Mouse (Mus musculus): Measurements from ENCODE around the gene Slc34a2.

Gene Slc34a2

DNA sequence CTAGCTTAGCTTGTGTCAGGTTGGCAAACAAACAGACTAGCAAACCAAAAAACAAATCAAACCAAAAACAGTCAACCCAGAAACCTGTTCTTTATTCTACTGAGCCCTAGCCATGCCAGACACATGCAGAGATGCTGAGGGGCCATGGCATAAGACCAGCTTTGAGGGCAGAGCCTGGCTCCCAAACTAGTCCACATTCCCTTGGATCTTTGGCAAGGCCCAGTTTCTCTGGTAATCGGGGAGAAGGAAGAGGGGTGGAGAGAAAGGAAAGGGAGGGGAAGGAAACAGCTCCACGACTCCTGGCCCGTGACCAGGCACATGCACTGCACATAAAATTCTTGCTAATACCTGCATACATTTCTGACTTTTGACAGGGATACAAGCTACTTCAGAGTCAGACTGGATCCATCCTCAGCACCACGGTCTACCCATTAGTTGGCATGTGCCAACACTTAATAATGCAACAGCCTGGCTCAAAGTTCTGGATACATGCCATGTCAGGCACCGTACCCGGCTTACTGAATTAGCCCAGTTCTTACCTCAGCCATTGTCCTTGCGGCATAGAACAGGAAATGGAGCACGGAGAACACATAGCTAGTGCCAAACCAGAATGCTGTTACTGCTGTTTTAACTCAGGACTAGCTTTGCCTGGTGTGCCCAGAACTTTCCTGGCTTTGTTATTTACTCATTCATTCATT is 12.5 kb upstream of the Slc34a2 start:
- no peak for DNase-seq (ENCODE audit: extremely low spot score)

DNA sequence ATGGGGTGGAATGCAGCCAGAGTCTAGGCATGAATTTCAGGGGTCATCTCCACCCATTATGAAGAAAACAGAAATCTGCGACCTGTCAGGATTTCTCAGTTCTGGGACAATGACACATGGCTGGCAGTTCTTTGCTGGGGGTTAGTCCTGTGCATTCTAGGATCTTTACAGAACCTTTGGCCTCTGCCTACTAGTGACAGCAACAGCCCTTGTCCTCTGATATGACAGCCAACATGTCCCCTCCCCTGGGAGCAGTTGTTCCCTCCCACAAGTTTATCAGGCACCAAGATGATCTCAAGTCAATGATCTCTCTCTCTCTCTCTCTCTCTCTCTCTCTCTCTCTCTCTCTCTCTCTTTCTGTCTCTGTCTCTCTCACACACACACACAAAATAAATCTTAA is 6.5 kb upstream of the Slc34a2 start:
- no peak for DNase-seq (ENCODE audit: extremely low spot score)

DNA sequence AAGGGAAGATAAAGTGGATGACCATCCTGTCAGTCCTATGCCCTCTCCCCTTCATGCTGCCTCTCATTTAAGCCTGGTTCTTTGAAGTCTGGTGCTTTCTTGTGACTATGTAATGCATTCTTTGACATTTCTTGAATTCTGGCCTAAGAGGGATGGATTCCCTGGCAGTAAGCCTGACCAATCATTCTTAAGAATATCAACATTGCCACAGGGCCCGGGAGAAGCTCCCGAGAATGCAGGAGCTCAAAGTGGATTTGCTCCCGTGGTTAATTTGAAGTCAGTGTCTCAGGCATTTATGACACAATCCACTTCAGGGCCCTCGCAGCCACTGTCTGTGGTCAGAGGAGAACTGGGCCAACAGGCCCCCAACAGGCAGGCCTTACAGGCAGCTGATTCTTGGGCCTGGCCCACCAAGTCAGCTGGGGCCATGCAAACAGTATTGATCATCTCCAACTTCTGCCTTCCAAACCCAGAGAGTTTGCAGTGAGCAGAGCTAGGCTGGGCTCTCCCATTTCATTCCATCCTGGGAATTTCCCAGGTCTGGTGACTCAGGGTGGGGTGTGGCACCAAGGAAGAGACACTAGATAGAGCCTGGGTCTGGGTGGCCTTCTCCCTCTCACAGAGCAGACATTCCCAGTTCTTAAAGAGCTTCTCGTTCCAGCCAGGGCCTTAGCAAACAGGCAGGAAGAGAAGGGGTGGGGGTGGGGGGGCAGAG is 4.3 kb downstream of the Slc34a2 start:
- DNase-seq (ENCODE audit: extremely low spot score), result no peak

DNA sequence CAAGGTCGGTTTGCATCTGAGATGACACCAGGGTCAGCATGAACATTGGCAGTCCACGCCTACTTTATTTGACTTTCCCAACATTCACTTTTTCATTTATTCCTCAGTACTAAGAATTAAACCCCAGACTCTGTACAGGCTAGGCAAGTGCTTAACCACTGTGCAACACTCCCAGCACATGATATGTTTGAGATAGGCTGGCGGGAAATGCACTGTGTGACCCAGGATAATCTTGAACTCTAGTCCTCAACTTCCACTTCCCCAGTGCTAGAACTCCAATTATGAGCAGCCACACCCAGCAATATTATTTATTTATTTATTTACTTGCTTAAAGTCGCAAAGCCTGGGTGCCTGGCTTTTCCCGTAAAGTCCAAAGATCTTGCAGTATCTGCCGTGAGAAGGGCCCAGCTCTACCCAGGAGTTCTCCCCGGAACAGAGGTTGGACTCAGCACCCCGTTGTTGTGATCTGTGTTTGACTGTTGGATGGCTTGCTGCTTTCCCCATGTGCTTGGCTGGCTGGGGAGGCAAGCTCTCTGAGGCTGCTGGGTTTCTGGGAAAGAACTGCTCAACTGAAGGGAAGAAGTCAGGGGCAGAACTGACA is 5.0 kb downstream of the Slc34a2 start:
- DNase-seq (ENCODE audit: extremely low spot score), result no peak

DNA sequence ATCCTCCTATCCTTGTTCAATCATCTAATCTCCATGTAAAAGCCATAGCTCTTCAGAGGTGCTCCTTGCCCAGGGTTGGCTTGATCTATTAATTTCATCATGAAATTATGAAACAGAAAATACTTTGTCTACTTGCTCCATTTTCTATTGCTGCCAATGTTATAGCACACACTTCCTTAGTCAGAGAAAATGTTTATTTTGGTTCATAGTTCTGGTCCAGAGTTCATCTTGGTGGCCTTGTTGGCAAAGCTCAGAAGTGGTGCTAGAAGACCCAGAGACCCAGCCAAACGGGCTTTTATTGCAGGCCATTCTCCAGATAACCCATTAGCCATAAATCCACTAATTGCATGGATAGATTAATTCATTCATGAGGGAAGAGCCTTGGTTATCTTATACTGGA is 5.8 kb downstream of the Slc34a2 start:
- no peak for DNase-seq (ENCODE audit: extremely low spot score)

DNA sequence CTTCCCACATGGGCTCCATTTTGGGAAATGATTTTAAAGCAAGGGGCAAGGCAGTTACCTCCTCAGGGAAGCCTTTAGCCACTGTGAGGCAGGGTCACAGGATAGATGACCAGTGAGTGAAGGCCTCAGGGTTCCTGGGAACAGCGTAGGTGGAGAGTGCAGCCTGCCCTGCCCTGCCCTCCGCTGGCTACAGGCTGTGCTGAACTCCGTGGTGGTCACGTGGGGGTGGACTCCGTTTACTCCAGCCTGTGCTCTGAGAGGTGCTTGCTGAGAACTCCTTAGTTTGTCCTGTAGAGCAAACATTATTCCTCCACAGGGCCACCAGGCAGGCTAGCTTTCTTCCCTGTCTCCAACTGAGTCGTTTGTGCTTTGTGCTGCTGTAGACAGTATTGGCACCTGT is 10.1 kb downstream of the Slc34a2 start:
- peak; percentile 28 for DNase-seq (ENCODE audit: extremely low spot score)

DNA sequence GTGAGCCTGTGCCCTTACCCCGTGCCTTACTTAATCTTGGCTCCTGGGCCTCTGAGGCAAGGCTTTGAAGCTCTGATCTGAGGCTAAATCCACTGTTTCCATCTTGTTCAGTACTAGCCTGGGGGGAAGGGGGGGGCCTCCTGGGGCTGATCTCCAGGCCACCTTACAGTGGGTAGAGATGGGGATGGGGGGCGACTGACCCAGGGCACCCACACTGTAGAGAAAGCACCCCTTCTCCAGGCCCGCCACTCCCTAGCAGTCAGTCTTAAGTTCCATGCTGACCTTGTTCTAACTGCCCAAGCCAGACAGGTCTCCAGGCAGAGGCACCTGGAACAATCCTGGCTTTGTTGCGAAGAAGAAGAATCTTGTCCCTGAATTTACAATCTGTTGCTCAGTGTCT is 10.7 kb downstream of the Slc34a2 start:
- DNase-seq (ENCODE audit: extremely low spot score), result no peak

DNA sequence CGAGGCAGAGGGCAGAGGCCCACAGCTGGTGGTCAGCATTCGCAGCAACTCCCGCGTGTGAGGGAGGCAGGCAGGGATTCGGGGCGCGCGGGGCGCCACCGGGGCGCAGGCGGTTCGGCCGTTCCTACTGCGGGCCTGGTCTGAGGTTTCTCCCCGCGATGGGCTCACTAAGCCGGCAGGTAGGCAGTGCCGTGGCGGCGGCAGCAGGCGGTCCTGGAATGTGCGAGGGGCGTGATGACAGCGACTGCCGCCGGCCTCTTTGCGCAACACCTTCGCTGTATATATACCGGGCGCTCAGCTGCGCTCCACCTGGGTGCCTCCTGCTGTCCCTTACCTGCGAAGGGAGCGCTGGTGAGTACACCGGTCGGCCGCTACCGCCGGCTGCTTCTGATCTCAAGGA is 11.2 kb downstream of the Slc34a2 start:
- DNase-seq (ENCODE audit: extremely low spot score), result peak; percentile 22

DNA sequence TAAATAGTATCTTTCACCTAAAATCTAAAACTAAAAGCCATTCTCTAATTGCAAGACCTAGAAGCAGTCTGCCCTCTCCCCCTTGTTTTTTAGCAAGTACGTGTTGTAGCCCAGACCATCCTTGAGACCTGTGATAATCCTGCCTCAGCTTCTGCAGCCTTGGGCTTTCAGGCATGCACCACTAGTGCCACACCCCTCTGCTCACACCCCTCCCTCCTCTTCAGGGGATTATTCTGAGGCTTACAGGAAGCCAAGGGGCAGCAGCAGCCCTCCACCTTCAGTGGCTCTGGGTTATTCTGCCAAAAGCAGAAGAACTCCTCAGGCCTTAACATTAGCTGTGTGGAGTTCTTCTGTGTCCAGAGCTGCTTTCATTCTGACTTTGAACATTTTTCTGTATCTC is 13.1 kb downstream of the Slc34a2 start:
- DNase-seq (ENCODE audit: extremely low spot score), result no peak

DNA sequence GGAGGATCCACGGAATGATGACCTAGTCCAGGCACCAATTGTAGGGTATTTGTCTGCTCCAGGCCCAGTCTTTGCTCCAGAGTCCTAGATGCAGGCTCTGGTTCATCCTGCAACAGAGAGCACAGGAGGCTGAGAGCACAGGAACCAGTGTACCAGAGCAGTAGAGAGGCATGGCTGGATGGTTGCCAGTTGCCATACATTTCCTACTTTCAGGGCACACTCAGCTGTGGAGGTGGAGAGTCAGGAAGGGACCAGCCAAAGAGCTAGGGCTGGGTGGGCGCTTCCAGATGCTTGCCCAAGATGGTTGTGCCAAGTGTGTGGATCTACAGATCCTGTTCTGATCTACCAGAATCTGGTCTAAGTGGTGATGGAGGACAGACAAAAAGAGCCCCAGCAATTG is 15.4 kb downstream of the Slc34a2 start:
- DNase-seq (ENCODE audit: extremely low spot score), result no peak

DNA sequence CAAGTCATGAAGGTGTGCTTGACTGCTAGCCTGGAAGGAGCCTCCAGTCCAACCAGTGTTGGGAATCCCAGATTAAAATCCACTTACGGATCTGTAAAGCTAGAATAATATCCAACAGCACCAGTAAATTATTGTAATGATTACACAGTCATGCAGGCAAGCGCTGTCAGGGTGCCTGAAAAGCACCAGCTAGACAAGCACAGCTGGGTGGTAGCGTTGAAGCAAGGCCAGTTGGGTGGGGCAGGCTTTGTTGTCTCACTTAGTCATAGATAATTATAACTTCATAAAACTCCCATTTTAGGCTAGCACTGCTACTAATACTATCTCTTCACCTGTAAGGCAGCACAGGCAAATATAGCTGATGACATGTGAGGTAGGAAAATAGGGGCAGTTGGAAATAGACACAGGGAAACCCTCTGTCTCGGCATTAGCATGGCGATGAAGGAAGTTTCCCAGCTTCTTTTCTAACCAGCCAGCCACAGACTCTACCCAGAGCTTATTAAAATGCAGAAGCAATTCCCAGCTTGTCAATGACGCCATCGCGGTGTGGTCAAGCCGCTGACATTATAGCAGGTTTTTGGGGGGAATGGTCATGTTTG is 23.8 kb downstream of the Slc34a2 start:
- DNase-seq (ENCODE audit: extremely low spot score), result no peak

DNA sequence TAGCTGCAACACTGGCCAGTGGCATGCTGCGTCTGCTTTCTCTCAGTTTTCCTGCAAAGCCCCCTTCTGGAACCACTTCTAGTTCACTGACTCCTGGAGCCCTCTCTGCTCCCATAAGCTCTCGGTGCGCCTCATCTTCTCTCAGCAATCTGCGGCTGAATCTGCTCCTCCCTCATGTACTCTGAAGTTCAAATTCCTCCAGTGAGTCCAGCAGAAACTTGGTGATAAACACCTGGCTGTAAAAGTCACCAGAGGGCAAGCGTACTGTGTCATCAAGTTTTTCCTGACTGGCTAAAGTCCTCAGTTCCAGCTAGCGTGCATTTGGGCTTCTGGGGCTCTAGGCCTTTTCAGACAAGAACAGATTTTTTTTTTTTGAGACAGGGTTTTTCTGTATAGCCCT is 36.7 kb downstream of the Slc34a2 start:
- no peak for DNase-seq (ENCODE audit: extremely low spot score)

DNA sequence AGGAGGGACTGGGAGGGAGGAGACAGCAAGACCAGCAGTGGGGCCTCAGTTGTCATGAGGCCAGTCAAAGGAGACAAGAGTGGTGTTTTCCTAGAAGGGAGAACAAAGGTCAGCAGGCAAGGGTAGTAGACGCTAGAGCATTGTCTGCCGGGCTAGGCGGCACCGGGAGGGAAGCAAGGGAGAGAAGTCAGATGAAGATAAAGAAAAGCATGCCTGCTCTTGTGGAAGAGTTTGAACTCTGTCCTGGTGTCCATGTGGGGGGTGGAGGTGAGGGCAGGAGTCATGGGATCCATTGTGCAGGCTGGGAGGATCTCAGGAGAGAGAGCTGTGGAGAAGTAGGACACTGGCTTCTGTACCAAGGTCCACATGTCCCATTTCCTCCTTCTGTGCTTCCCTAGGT is 40.6 kb downstream of the Slc34a2 start:
- DNase-seq (ENCODE audit: extremely low spot score), result no peak

DNA sequence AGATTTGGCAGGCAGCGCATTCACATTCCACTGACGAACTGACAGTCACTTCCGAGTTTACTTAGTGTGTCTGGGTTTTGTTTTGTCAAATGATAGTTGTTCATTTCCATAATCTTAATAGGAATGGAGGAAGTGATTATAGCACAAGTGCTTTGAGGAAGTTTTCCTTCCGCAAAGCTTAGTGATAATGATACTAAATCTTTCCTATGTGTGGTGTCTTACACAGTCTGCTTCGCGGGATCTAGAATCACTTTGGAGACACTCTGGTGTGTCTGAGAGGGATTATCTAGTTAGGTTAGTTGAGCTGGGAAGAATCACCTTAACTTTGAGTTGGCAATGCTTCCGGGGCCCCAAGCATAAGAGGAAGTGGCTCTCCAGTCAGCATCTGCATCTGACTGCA is 49.6 kb downstream of the Slc34a2 start:
- DNase-seq (ENCODE audit: extremely low spot score), result no peak

DNA sequence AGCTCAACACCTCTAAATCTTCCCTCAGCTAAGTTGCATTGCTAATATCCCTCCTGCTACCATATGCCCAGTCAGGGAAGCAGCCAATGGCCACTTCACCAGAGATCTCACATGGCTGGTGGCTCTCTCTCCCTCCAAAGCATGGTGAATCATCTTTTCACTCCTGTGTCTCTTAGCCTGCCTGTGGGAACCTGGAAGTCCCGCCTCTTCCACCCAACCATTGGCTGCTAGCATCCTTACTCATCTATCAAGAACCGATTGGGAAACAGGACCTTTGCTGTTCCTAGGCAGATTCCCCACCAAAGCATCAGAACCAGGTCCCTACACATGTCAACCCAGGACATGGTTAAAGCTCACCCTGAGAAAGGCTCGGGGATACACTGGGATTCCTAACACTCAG is 53.5 kb downstream of the Slc34a2 start:
- DNase-seq (ENCODE audit: extremely low spot score), result no peak

DNA sequence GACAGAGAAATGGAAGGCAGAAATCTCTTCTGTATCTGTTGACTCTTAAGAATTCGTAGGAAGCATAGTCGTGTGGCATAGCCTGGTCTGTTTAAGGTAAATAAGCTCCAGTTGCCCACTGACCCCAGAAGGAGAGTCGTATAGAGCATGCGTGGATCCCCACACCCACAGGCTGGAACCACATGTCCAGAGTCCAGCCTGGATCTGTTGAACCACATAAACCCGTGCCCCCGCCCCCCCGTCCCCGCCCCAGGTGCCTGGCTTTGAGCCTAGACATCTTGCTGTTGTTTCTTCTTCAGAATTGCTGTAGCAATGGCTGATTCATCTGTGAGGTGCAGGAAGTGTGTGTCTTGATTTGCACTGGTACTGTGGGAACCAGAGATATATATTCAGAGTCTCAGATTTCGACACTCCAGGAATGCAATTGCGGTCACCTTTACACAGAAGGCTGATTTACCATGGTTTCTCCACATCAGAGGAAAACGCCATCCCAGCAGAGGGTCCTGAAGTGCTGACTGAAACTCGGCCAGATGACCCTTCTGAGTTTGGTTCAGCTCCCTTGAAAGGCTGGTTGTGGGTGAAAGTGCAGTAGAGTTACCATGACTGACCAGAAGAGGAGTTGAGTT is 64.1 kb downstream of the Slc34a2 start:
- no peak for DNase-seq (ENCODE audit: extremely low spot score)

DNA sequence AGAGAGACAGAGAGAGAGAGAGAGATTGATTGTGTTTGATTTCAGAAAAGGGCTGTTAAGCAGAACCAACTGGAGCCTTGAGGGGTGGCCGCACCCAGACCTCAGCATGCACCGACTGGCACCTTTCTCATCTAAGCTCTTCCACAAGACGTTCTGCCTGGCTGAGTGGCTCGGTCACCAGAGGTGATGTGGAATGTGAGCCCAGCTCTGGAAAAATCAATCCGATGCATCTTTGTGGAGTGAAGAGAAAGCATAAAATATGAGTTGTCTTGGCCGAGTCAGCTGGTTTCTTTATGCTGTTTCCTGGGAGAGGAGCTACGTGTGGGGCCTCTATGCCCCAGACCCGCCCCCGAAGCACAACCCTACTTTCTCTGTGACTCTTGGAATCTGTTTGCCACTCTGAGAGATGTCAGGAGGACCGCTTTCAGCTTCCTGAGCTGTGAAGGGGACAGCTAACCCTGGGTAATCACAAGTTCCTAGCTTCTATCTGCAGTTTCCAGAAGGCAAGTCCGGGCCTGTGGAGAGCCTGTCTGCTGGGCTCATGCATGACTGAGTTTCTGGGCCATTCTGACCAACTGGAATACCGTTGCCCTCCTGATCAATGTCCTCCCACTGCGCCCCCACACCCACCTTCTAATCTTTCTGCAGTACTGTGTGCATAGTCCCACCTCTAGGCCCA is 66.4 kb downstream of the Slc34a2 start:
- DNase-seq (ENCODE audit: extremely low spot score), result no peak

DNA sequence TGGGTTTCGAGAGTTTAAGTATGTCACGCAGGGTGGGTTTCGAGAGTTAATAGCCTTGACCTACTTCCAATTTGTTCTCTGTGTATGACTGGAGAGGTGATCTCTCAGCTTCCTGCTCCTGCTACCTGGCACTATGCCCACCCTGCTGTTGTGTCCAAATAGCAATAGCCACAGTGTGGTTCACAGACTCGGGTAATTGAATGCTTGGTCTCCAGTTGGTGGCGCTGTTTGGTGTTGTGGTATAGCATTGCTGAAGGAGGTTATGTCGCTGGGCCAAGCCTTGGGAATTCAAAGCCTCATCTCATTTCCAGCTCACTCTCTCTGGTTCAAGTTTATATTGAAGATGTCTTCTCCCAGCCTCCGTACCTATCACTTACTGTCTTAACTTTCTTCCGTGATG is 67.8 kb downstream of the Slc34a2 start:
- DNase-seq (ENCODE audit: extremely low spot score), result no peak

DNA sequence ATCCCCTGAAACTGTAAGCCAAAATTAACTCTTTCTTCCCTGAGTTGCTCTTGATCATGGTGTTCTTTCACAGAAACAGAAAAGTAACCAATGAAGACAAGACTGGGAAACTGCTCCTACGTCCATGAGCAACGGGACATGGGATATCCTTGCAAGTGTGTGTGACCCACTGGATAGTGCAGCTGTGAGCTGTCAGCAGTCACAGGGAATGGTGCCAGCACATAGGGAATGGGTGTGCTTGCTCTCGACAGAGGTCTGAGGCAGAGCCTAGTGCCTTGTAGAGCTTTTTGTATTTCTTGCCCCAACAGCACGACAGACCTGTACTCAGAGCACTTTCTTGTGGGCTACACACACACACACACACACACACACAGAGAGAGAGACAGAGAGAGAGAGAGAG is 68.2 kb downstream of the Slc34a2 start:
- DNase-seq (ENCODE audit: extremely low spot score), result no peak

DNA sequence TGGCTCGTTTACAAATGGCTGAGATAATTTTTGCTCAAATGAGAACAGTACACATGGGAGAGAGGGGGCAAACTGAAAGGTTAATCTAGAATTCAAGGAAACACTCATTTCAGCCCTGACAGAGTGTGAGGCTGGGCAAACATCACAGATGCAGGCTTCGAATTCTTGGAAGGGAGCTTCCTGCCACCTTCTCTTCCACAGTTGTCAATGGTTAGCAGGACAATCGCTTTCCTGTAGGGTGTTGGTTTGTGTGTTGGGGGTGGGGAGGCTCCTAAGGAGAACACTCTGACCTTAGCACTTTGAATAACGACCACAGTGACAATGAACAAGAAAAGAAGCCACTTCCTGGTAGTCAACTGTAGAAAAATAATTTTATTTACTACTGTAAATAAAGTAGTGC is 68.8 kb downstream of the Slc34a2 start:
- no peak for DNase-seq (ENCODE audit: extremely low spot score)

DNA sequence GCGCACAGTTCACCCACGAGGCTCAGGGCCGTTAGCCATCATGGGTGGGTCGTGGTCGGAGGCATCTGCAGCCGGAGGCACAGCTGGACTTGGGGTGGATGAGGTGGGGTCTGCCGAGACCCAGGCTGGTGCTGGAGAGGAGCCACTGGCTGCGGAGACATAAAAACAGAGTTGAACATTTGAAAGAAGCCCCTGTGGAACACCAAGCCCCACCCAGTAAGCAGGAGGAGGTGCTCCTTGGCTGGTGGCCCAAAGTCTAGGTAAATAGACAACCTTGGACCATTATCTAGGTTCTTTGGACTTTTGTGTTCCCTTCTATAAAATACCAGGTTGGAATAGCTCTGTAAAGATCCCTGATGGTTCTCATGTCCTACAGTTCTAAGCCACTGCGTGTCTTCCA is 70.1 kb downstream of the Slc34a2 start:
- DNase-seq (ENCODE audit: extremely low spot score), result no peak

DNA sequence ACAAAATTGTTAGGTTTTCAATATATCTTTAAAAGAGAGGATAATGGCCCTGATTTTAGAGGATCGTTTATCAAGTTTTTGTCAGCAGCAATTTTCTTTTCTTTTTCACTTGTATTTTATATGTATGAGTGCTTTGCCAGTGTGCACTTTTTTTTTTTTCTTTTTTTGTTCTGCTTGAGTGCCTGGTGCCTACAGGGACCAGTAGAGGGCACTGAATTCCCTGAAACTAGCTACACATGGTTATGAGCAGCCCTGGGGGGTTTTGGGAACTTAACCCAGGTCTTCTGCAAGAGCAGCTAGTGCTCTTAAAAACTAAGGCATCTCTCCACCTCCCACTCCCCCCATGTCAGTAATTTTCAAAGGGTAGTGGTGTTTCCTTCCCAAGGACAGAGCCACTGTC is 70.8 kb downstream of the Slc34a2 start:
- DNase-seq (ENCODE audit: extremely low spot score), result no peak
